Mouse (Mus musculus) urinary bladder, postnatal 10 days (tissue): Measurements from ENCODE around the gene Trpc2.
A peak's percentile ranks its signal among the peaks of the same experiment; 100 is the strongest.
"Not testable (repeated sequence)": the region's sequence is repeated elsewhere in the genome, so short reads cannot be mapped to it uniquely, and the experiment has no call there.

Experiments
- DNase-seq: peaks from one replicate; pipeline ENCODE4 v3.0.0; 2022; ENCODE audit warnings: low spot score

Gene Trpc2

GRCm38 (mm10) chr7:102082816-102083215 lies at the start of gene Trpc2:
Gene Trpc2, plus strand, starts transcription at chr7:102083116.
- no peak for DNase-seq

- no peak for DNase-seq
These were observed 48.0 kb upstream of the Trpc2 start for GRCm38 (mm10) chr7:102034904-102035303.

- DNase-seq, result no peak
These were observed 47.4 kb upstream of the Trpc2 start for GRCm38 (mm10) chr7:102035534-102035933.

- DNase-seq, result no peak
These were observed 45.6 kb upstream of the Trpc2 start for GRCm38 (mm10) chr7:102037318-102037717.

GRCm38 (mm10) chr7:102042314-102042713 lies 40.6 kb upstream of the Trpc2 start:
- no peak for DNase-seq

GRCm38 (mm10) chr7:102048524-102048923 lies 34.4 kb upstream of the Trpc2 start:
- DNase-seq, result not testable (repeated sequence)

GRCm38 (mm10) chr7:102061353-102061752 lies 21.6 kb upstream of the Trpc2 start:
- no peak for DNase-seq

GRCm38 (mm10) chr7:102062203-102062602 lies 20.7 kb upstream of the Trpc2 start:
- no peak for DNase-seq

GRCm38 (mm10) chr7:102063891-102064290 lies 19.0 kb upstream of the Trpc2 start:
- no peak for DNase-seq

GRCm38 (mm10) chr7:102064655-102065045 lies 18.3 kb upstream of the Trpc2 start:
- DNase-seq, result no peak

- peak; percentile 48 for DNase-seq
These were observed 17.6 kb upstream of the Trpc2 start, which contains the start of the genes Rnf121, Xndc1 and Xntrpc for GRCm38 (mm10) chr7:102065046-102065891. Gene Rnf121, minus strand, starts transcription at chr7:102065469. Gene Xndc1, plus strand, starts transcription at chr7:102065511. Gene Xntrpc, plus strand, starts transcription at chr7:102065713.

- DNase-seq, result no peak
These were observed 16.6 kb upstream of the Trpc2 start for GRCm38 (mm10) chr7:102066363-102066762.

- no peak for DNase-seq
These were observed 6.1 kb upstream of the Trpc2 start for GRCm38 (mm10) chr7:102076714-102077296.

GRCm38 (mm10) chr7:102078517-102078916 lies 4.4 kb upstream of the Trpc2 start:
- no peak for DNase-seq

GRCm38 (mm10) chr7:102080311-102080710 lies 2.6 kb upstream of the Trpc2 start:
- DNase-seq, result no peak

GRCm38 (mm10) chr7:102081784-102082183 lies 1.1 kb upstream of the Trpc2 start:
- DNase-seq, result no peak

GRCm38 (mm10) chr7:102084041-102084696 lies 1.3 kb downstream of the Trpc2 start:
- DNase-seq, result no peak

GRCm38 (mm10) chr7:102087336-102087735 lies 4.4 kb downstream of the Trpc2 start:
- no peak for DNase-seq

- no peak for DNase-seq
These were observed 17.1 kb downstream of the Trpc2 start for GRCm38 (mm10) chr7:102099760-102100661.

- no peak for DNase-seq
These were observed 18.0 kb downstream of the Trpc2 start for GRCm38 (mm10) chr7:102100868-102101267.

- DNase-seq, result no peak
These were observed 18.6 kb downstream of the Trpc2 start, which contains the start of gene Art1 for GRCm38 (mm10) chr7:102101487-102101886. Gene Art1, plus strand, starts transcription at chr7:102101743.

GRCm38 (mm10) chr7:102102241-102102640 lies 19.3 kb downstream of the Trpc2 start:
- DNase-seq, result no peak
